Mouse (Mus musculus) bone marrow, adult 2 months (tissue): ENCODE data around the gene Rnf220.

Experiments used
- CTCF ChIP-seq: fragments of 200-500 bp; IDR thresholded peaks from 2 replicates; pipeline ENCODE4 v1.5.1; 2011; ENCODE audit warnings: low read length, control low read depth; ENCODE audit not compliant: control insufficient read depth, insufficient read depth
- POLR2A ChIP-seq: fragments of 200-500 bp; IDR thresholded peaks from 2 replicates; pipeline ENCODE4 v1.6.1; 2011; ENCODE audit warnings: low read depth, mild to moderate bottlenecking, control low read depth, low read length, borderline replicate concordance; ENCODE audit not compliant: control insufficient read depth

GRCm38 (mm10) chr4:117421077-117421476 is 75.8 kb downstream of the Rnf220 start:
- TF ChIP-seq POLR2A (no peak), CTCF (no peak)
